Mouse (Mus musculus) olfactory bulb, adult 2 months (tissue): ENCODE measurements around the gene Evx1.

ENCODE experiments used
- CTCF ChIP-seq: fragments of 200-500 bp; IDR thresholded peaks from 2 replicates; pipeline ENCODE4 v1.5.1; 2012; ENCODE audit warnings: low read depth, mild to moderate bottlenecking, low read length, moderate library complexity; ENCODE audit not compliant: insufficient read depth
- POLR2A ChIP-seq: fragments of 200-500 bp; IDR thresholded peaks from 2 replicates; pipeline ENCODE4 v1.6.1; 2012; ENCODE audit warnings: mild to moderate bottlenecking, low read depth, low read length, moderate library complexity; ENCODE audit not compliant: insufficient read depth

GRCm38 (mm10) chr6:52264106-52264790 is 49.0 kb upstream of the Evx1 start:
- no peak for TF ChIP-seq CTCF
- no peak for TF ChIP-seq POLR2A
